8 mouse cellular contexts compared by ENCODE assay signal in genomic region chr17:80059731-80060130, GRCm38 (mm10). TPM values are rescaled to one million over a fixed set of nuclear protein-coding genes. Genes with fewer than 3 reads are reported as not detected.
A peak's percentile ranks its signal among the peaks of the same experiment; 100 is the strongest.
DNase-seq lines count a peak whose midpoint lies in the region; ATAC-seq lines count a peak whose summit lies in the region.

No protein-coding gene starts in this region.

- no peaks in the 10 kb centered on the region for H3K36me3 ChIP-seq in liver, embryonic 11.5 days (ENCODE audit: control insufficient read depth, insufficient read depth, low read length)
- 0 out of 2 replicates have a peak, but pooled peaks cover 4% of the 10 kb centered on the region for H3K36me3 ChIP-seq in forebrain, embryonic 12.5 days (replicated peaks)
- 0 out of 2 replicates have a peak, but pooled peaks cover 10% of the 10 kb centered on the region for H3K36me3 ChIP-seq in limb, embryonic 12.5 days
- H3K36me3 ChIP-seq in neural tube, embryonic 14.5 days (ENCODE audit: control insufficient read depth, insufficient read depth, low read length) = no peaks in the 10 kb centered on the region

- H3K27me3 ChIP-seq in liver, embryonic 11.5 days (replicated peaks; ENCODE audit: control insufficient read depth, insufficient read depth, low read length) = no peaks in the 10 kb centered on the region
- no peaks in the 10 kb centered on the region for H3K27me3 ChIP-seq in forebrain, embryonic 12.5 days
- H3K27me3 ChIP-seq in limb, embryonic 12.5 days = no peaks in the 10 kb centered on the region
- H3K27me3 ChIP-seq in neural tube, embryonic 14.5 days (ENCODE audit: control insufficient read depth, insufficient read depth, low read length) = peaks cover 3% of the 10 kb centered on the region; the same call in 1 of the 2 replicates

- H3K4me2 ChIP-seq in liver, embryonic 11.5 days = peak overlapping the region; percentile 93
- H3K4me2 ChIP-seq in forebrain, embryonic 12.5 days = peak overlapping the region; percentile 61
- peak overlapping the region; percentile 85 for H3K4me2 ChIP-seq in limb, embryonic 12.5 days
- H3K4me2 ChIP-seq in neural tube, embryonic 14.5 days (ENCODE audit: low read depth, low read length) = peak overlapping the region; percentile 90

- H3K4me3 ChIP-seq in liver, embryonic 11.5 days (ENCODE audit: low read depth, low read length) = peak overlapping the region; percentile 90
- H3K4me3 ChIP-seq in forebrain, embryonic 12.5 days (replicated peaks) = peak overlapping the region; percentile 75
- peak overlapping the region; percentile 95 for H3K4me3 ChIP-seq in limb, embryonic 12.5 days (replicated peaks)
- peak overlapping the region; percentile 62 for H3K4me3 ChIP-seq in neural tube, embryonic 14.5 days (ENCODE audit: low read depth, low read length)

- H3K9me3 ChIP-seq in liver, embryonic 11.5 days (ENCODE audit: control insufficient read depth, low read length) = no peaks in the 10 kb centered on the region
- H3K9me3 ChIP-seq in forebrain, embryonic 12.5 days = no peaks in the 10 kb centered on the region
- no peaks in the 10 kb centered on the region for H3K9me3 ChIP-seq in limb, embryonic 12.5 days
- H3K9me3 ChIP-seq in neural tube, embryonic 14.5 days (ENCODE audit: control insufficient read depth, low read length) = no peaks in the 10 kb centered on the region

- ATAC-seq in liver, embryonic 11.5 days (replicated peaks; ENCODE audit: low FRiP score) = no peak
- ATAC-seq in forebrain, embryonic 12.5 days (ENCODE audit: low FRiP score) = no peak
- ATAC-seq in limb, embryonic 12.5 days (ENCODE audit: insufficient number of reproducible peaks, insufficient read depth, low FRiP score, low TSS enrichment, low read depth) = no peak
- no peak for ATAC-seq in neural tube, embryonic 14.5 days (ENCODE audit: low read depth)

- WGBS in liver, embryonic 11.5 days = 45% methylated on average over 1 of the region's 1 CpGs
- WGBS in forebrain, embryonic 12.5 days = 26% methylated on average over 1 of the region's 1 CpGs
- WGBS in limb, embryonic 12.5 days = 13% methylated on average over 1 of the region's 1 CpGs
- WGBS in neural tube, embryonic 14.5 days = 0% methylated on average over 1 of the region's 1 CpGs

- H3K9ac ChIP-seq in liver, embryonic 11.5 days (ENCODE audit: low read depth, low read length) = peak overlapping the region; percentile 50
- peak overlapping the region; percentile 98; the same call in 1 of the 2 replicates for H3K9ac ChIP-seq in forebrain, embryonic 12.5 days
- peak overlapping the region; percentile 97; the same call in 1 of the 2 replicates for H3K9ac ChIP-seq in limb, embryonic 12.5 days (replicated peaks)
- H3K9ac ChIP-seq in neural tube, embryonic 14.5 days (replicated peaks; ENCODE audit: low read depth, low read length) = no peak overlapping the region

- DNase-seq in liver, embryonic 11.5 days (ENCODE audit: low spot score) = no peak
- no peak for DNase-seq in liver
- no peak for DNase-seq in ovary, postnatal 14 days (ENCODE audit: low spot score)
- no peak for DNase-seq in embryo, embryonic 9.5 days (ENCODE audit: extremely low spot score)
- DNase-seq in cerebellum, postnatal 36 days = no peak

- no peak overlapping the region for H3K27ac ChIP-seq in liver, embryonic 11.5 days (ENCODE audit: low read depth, low read length)
- no peak overlapping the region for H3K27ac ChIP-seq in forebrain, embryonic 12.5 days
- H3K27ac ChIP-seq in limb, embryonic 12.5 days = no peak overlapping the region
- H3K27ac ChIP-seq in neural tube, embryonic 14.5 days (ENCODE audit: low read depth, low read length) = no peak overlapping the region

- H3K4me1 ChIP-seq in liver, embryonic 11.5 days (replicated peaks; ENCODE audit: control insufficient read depth, insufficient read depth, low read length) = peaks cover 16% of the 10 kb centered on the region
- H3K4me1 ChIP-seq in forebrain, embryonic 12.5 days = peaks cover 31% of the 10 kb centered on the region
- H3K4me1 ChIP-seq in limb, embryonic 12.5 days (replicated peaks) = peaks cover 31% of the 10 kb centered on the region; the same call in 1 of the 2 replicates
- peaks cover 20% of the 10 kb centered on the region for H3K4me1 ChIP-seq in neural tube, embryonic 14.5 days (ENCODE audit: control insufficient read depth, insufficient read depth, low read length)

RNA-seq across cellular contexts. Expression of gene Hnrnpll, which starts 2.4 kb away (rescaled TPM):
- polyA plus RNA-seq in liver, embryonic 11.5 days (2014; fragmentation: Nextera tagmentation; extraction: Ambion mirVana) = 57.2 and 65.9 TPM in 2 replicates
- polyA plus RNA-seq in forebrain, embryonic 12.5 days (2016; fragmentation: Nextera tagmentation; extraction: Ambion mirVana) = 126 and 130 TPM in 2 replicates
- 112 and 114 TPM in 2 replicates for polyA plus RNA-seq in limb, embryonic 12.5 days (2016; fragmentation: Nextera tagmentation; extraction: Ambion mirVana)
- 66.5 and 69.3 TPM in 2 replicates for polyA plus RNA-seq in neural tube, embryonic 14.5 days (2014; fragmentation: Nextera tagmentation; extraction: Ambion mirVana)
